Mouse (Mus musculus) thymus, adult 2 months (tissue): ENCODE measurements around the gene March11.

Experiments
- CTCF ChIP-seq: fragments of 200-500 bp; IDR thresholded peaks from 2 replicates; pipeline ENCODE4 v1.5.1; 2012; ENCODE audit warnings: mild to moderate bottlenecking, control low read depth, low read length, moderate library complexity, borderline replicate concordance; ENCODE audit not compliant: control insufficient read depth, poor library complexity, insufficient read depth; ENCODE audit errors: extremely low read depth
- POLR2A ChIP-seq: fragments of 200-500 bp; IDR thresholded peaks from 2 replicates; pipeline ENCODE4 v1.6.1; 2012; ENCODE audit warnings: mild to moderate bottlenecking, low read length, control low read depth, moderate library complexity; ENCODE audit not compliant: control insufficient read depth, poor library complexity, insufficient read depth; ENCODE audit errors: extremely low read depth

GRCm38 (mm10) chr15:26377355-26377754 is 68.5 kb downstream of the March11 start:
- TF ChIP-seq POLR2A (no peak), CTCF (no peak)
